Mouse (Mus musculus) mature B cell (primary cell): ENCODE measurements around the gene Zik1.

Experiments
- in situ Hi-C: fragments of 300-500 bp; cut with MboI; formaldehyde crosslinking; loops from 2 replicates; pipeline ENCODE4 v1.14.3; 2019

Gene Zik1

GRCm38 (mm10) chr7:10494786-10495521, at the start of gene Zik1:
Zik1 (minus strand) TSS chr7:10495394.
- in situ Hi-C loops: no loop called here

- in situ Hi-C loops: no loop called here
Measured at GRCm38 (mm10) chr7:10495578-10495977, 384 bp upstream of the Zik1 start.

- in situ Hi-C loops: no loop called here
Measured at GRCm38 (mm10) chr7:10480588-10481233, 14.5 kb downstream of the Zik1 start.

- in situ Hi-C loops: no loop called here
Measured at GRCm38 (mm10) chr7:10479813-10480212, 15.4 kb downstream of the Zik1 start.

GRCm38 (mm10) chr7:10458166-10458565, 37.0 kb downstream of the Zik1 start:
- in situ Hi-C loops: no loop called here

- in situ Hi-C loops: no loop called here
Measured at GRCm38 (mm10) chr7:10443031-10443430, 52.2 kb downstream of the Zik1 start, which contains the start of gene Vmn1r67. Vmn1r67 (plus strand) TSS chr7:10443331.
